Mouse (Mus musculus) frontal cortex, adult 2 months (tissue): ENCODE results near the gene Magi2. TPM values are rescaled to one million over a fixed set of nuclear protein-coding genes. Genes with fewer than 3 reads are reported as not detected.

Experiments used
- DNase-seq, 2 experiments: peaks; one replicate each; pipeline ENCODE4 v3.0.0; 2022; ENCODE audit warnings: low spot score in 1 of 2; ENCODE audit errors: extremely low spot score in 1 of 2
- polyA plus RNA-seq: library from polyadenylated mRNA; depleted of rRNA; stranded (reverse); fragments of >200 nt; gene quantifications from 2 replicates; pipeline ENCODE4 v1.2.3, GENCODE M21; 2012

Magi2 gene
- polyA plus RNA-seq, 1 experiment = 42.2 TPM

- DNase-seq = peak in 1 of 2 experiments; percentile 58
Observed at GRCm38 (mm10) chr5:19907983-19908705, 681.3 kb downstream of the Magi2 start.

DNA sequence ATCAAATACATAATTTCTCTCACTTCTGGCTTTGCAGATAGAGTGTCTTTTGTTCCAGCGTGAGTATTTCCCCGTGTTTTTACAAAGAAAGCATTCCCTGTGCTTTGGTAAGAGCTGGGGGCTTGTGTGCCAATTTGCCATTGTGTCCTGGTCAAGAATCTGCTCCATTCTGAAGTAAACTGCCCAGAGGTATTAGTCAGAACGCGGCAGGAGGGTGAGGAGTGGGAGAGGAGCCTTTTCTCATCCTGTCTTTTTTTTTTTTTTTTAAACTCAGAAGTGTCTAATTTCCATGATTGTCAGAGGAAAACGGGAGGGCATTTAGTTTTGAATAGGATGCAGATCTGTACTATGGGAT lies 681.8 kb downstream of the Magi2 start:
- no peak for DNase-seq

GRCm38 (mm10) chr5:19909071-19909470 lies 682.2 kb downstream of the Magi2 start:
- DNase-seq = peak; percentile 34 to 81

- DNase-seq = peak in 1 of 2 experiments; percentile 41
Observed at GRCm38 (mm10) chr5:19909664-19910063, 682.8 kb downstream of the Magi2 start.

GRCm38 (mm10) chr5:19932102-19932501 lies 705.3 kb downstream of the Magi2 start:
- DNase-seq = no peak

DNA sequence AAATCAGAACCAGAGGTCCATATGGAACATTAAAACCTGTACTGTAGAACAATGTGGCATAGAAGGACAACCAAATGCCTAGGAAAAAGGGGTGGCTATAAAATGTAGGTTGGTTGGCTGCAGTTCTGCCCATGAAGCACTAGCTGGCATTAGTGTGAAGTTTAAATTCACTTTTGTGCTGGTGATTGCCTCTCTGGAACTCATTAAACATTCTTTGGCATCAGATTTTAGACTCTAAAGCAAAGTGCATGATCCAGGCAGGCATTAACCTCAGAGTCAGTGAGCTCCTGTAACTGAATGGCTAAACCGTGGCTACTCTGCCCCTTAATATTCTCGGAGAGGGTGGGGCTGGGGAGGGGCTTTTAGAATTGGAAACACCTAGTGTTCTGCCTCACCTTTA lies 706.4 kb downstream of the Magi2 start:
- DNase-seq = no peak

- DNase-seq = no peak
Observed at GRCm38 (mm10) chr5:19951102-19951501, 724.3 kb downstream of the Magi2 start.

- DNase-seq = no peak
Observed at GRCm38 (mm10) chr5:19964113-19964512, 737.3 kb downstream of the Magi2 start.

GRCm38 (mm10) chr5:19972736-19973135 lies 745.9 kb downstream of the Magi2 start:
- DNase-seq = no peak

GRCm38 (mm10) chr5:19973852-19974251 lies 747.0 kb downstream of the Magi2 start:
- DNase-seq = no peak

DNA sequence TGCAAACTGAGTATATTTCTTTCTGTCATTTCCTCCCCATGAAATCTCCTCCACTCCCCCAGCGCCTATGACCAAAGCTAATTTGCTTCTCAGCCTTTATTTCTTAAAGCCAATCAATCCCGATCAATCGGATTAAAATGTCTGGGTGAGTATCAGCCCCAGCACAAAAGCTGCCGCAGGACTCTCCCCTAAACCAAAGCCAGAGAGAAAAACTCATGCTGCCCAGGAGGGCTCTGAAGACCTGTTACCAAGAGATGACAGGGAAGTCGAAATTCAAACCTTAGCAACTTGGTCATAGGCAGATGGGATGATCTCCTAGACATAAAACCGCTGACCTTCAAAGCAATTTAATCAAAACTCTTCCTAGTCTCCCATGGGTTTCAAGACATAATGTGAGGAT lies 754.7 kb downstream of the Magi2 start:
- DNase-seq = no peak

- DNase-seq = peak in 1 of 2 experiments; percentile 58
Observed at GRCm38 (mm10) chr5:19982031-19982430, 755.2 kb downstream of the Magi2 start.

GRCm38 (mm10) chr5:19999486-19999885 lies 772.6 kb downstream of the Magi2 start:
- peak in 1 of 2 experiments; percentile 36 for DNase-seq

DNA sequence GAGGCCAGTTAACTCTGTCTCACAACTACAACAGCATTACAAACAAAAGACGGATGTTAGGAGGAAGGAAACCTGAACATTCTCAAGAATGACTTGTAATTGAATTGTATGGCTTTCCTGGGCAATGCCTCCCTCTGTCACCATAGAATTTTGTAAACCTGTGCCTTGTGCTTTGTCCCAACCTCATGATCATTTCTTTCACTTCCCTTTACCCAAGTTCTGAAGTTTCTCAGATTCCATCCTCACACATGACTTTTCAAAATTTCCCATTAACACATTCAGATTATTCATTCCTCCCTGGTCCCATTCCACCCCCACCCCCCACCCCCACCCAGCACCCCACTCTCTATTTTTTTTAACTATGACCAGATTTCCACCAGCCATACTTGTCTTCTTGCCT lies 773.1 kb downstream of the Magi2 start:
- no peak for DNase-seq

DNA sequence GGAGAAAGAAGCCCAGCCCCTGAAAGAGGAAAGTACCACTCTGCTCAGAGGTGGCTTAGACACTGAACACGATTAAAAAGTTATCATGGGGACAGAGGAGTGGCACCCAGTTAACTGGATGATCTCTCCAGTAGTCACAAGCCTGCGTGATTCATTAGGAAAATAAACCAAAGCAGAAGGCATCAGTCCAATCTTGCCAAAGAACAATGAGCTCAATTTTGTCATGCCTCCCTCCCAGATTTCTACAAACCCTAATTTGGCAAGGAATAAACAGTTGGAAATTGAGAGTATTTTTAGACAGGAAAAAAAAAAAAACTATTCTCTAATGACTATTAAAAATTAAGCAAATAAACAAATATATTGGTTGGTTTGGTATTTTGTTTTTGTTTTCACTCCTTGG lies 779.8 kb downstream of the Magi2 start:
- DNase-seq = no peak

- no peak for DNase-seq
Observed at GRCm38 (mm10) chr5:20007246-20007645, 780.4 kb downstream of the Magi2 start.

DNA sequence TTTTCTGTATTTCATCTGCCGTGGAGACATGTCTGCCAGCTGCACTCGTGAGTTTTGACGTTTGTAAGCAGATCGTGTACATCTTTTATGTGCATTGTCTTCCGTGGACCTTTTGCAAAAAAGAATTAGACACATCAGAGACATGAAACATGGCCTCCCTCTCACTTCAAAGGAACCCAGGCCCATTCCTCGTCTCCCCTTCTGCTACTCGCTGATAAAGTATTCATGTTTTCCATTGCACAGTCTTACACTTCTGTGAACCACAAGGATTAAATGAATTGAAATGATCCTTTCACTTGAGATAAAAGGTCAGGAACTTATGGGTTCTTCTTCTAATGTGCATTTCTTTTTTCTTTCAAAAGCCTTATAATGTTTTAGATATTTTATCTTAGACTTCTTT lies 783.4 kb downstream of the Magi2 start:
- no peak for DNase-seq

DNA sequence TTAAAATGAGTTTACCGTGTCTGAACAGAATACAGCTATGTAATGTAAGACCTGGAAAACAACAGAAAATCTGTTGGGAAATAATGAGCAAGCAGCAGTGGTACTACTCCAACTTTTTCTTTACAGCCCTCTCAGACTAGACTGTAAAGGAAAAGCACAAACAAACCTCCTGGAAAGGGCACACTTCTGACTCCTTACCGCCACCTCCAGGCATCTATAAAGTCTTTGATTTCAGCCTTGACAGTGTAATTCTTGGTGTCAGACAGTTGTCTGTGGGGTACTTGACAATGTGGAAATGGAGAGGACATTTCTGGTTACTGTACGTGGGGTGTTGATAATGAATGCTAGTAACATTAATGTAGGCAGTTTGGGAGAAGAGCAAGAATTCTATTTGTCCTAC lies 791.2 kb downstream of the Magi2 start:
- no peak for DNase-seq

- no peak for DNase-seq
Observed at GRCm38 (mm10) chr5:20046649-20047048, 819.8 kb downstream of the Magi2 start.

DNA sequence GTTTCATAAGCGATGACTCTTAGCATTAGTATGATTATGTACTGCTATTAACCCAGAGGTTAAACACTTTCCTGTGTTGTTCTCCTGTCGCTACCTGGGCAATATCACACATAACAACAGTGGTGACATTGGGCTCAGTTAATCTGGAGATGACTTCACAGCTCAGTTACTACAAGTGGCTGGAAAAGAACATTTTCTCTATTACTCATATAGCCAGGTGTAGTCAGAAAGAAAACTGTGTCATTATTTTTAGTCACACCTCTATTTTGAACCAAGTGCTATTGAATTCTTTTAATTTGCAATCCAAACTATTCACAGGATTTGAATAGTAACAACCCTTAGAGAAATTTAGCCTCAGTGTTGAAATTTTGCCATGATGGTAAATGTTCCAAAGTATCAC lies 821.5 kb downstream of the Magi2 start:
- DNase-seq = no peak

GRCm38 (mm10) chr5:20050284-20050683 lies 823.4 kb downstream of the Magi2 start:
- no peak for DNase-seq

DNA sequence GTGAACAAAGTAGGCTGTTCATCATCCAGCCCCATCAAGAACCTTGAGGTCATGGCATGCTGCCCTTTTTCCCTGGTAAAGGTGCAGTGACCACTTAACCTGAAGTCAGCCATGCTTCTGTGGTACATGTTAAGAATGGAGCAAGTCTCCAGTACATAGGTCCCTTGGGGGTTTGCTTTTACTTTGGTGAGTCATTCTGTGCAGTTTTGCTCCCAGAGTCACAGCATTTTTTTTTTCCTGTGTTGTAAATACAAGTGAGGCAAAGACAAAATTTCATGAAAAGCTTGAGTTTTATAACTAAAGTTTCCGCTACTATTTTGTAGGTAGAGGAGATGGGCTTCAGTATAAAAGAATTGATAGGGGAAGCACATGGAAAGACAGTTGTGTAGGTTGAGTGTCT lies 828.2 kb downstream of the Magi2 start:
- no peak for DNase-seq
